Mouse (Mus musculus): ENCODE data around the gene Gm17409. TPM values are rescaled to one million over a fixed set of nuclear protein-coding genes. Genes with fewer than 3 reads are reported as not detected.

Gene Gm17409
- polyA plus RNA-seq, 1 experiment from 2014 or later: not detected

- no peak for DNase-seq (ENCODE audit: extremely low spot score, low spot score)
- peak overlapping the region; percentile 63 for H3K27ac ChIP-seq
- WGBS: 87% methylated on average over 3 of the region's 3 CpGs
- H3K4me3 ChIP-seq: no peak overlapping the region
- peaks cover 2% of the 10 kb centered on the region; the same call in 1 of the 2 replicates for H3K9me3 ChIP-seq
- H3K4me1 ChIP-seq: peaks cover 44% of the 10 kb centered on the region
- no peaks in the 10 kb centered on the region for H3K27me3 ChIP-seq (ENCODE audit: poor library complexity, severe bottlenecking)
- peaks cover 13% of the 10 kb centered on the region for H3K36me3 ChIP-seq (replicated peaks)
Observed at GRCm38 (mm10) chr2:58487279-58487560, 17.3 kb downstream of the Gm17409 start.

GRCm38 (mm10) chr2:58488404-58488803 is 18.5 kb downstream of the Gm17409 start:
- DNase-seq (ENCODE audit: extremely low spot score, low spot score): no peak
- WGBS: 94% methylated on average over 8 of the region's 8 CpGs

GRCm38 (mm10) chr2:58489275-58489674 is 19.4 kb downstream of the Gm17409 start:
- Histone ChIP-seq H3K4me3 (no peak overlapping the region), H3K36me3 (replicated peaks) (peaks cover 12% of the 10 kb centered on the region), H3K9me3 (peaks cover 2% of the 10 kb centered on the region; the same call in 1 of the 2 replicates), H3K27me3 (ENCODE audit: poor library complexity, severe bottlenecking) (no peaks in the 10 kb centered on the region), H3K27ac (no peak overlapping the region), H3K4me1 (peaks cover 58% of the 10 kb centered on the region)
- 89% methylated on average over 9 of the region's 9 CpGs for WGBS
- no peak for DNase-seq (ENCODE audit: extremely low spot score, low spot score)

More at GRCm38 (mm10) chr2:58488404-58488803, 18.5 kb downstream of the Gm17409 start:
- Histone ChIP-seq H3K27ac (no peak overlapping the region), H3K4me1 (peaks cover 54% of the 10 kb centered on the region), H3K9me3 (peaks cover 2% of the 10 kb centered on the region; the same call in 1 of the 2 replicates), H3K27me3 (ENCODE audit: poor library complexity, severe bottlenecking) (no peaks in the 10 kb centered on the region), H3K4me3 (no peak overlapping the region), H3K36me3 (replicated peaks) (peaks cover 13% of the 10 kb centered on the region)

GRCm38 (mm10) chr2:58493685-58494635 is 24.0 kb downstream of the Gm17409 start:
- peak; percentile 30 for DNase-seq (ENCODE audit: extremely low spot score, low spot score)
- peak overlapping the region; percentile 62 for H3K27ac ChIP-seq
- H3K4me1 ChIP-seq: peaks cover 43% of the 10 kb centered on the region
- H3K4me3 ChIP-seq: peak overlapping the region; percentile 21
- H3K9me3 ChIP-seq: peaks cover 2% of the 10 kb centered on the region; the same call in 1 of the 2 replicates
- H3K36me3 ChIP-seq (replicated peaks): peaks cover 14% of the 10 kb centered on the region
- no peaks in the 10 kb centered on the region for H3K27me3 ChIP-seq (ENCODE audit: poor library complexity, severe bottlenecking)
- WGBS: 43% methylated on average over 18 of the region's 18 CpGs

- H3K9me3 ChIP-seq: peaks cover 2% of the 10 kb centered on the region; the same call in 1 of the 2 replicates
- WGBS: 85% methylated on average over 3 of the region's 3 CpGs
Observed at GRCm38 (mm10) chr2:58495271-58495670, 25.4 kb downstream of the Gm17409 start.

GRCm38 (mm10) chr2:58496647-58497410 is 26.9 kb downstream of the Gm17409 start:
- WGBS: 76% methylated on average over 8 of the region's 8 CpGs
- Histone ChIP-seq H3K4me3 (no peak overlapping the region), H3K9me3 (no peaks in the 10 kb centered on the region), H3K4me1 (peaks cover 35% of the 10 kb centered on the region), H3K36me3 (replicated peaks) (peaks cover 5% of the 10 kb centered on the region), H3K27me3 (ENCODE audit: poor library complexity, severe bottlenecking) (no peaks in the 10 kb centered on the region), H3K27ac (no peak overlapping the region)
- DNase-seq (ENCODE audit: extremely low spot score, low spot score): no peak

More at GRCm38 (mm10) chr2:58495271-58495670, 25.4 kb downstream of the Gm17409 start:
- Histone ChIP-seq H3K36me3 (replicated peaks) (peaks cover 5% of the 10 kb centered on the region), H3K4me3 (no peak overlapping the region), H3K27ac (no peak overlapping the region), H3K27me3 (ENCODE audit: poor library complexity, severe bottlenecking) (no peaks in the 10 kb centered on the region), H3K4me1 (peaks cover 35% of the 10 kb centered on the region)
- no peak for DNase-seq (ENCODE audit: extremely low spot score, low spot score)

- 90% methylated on average over 9 of the region's 9 CpGs for WGBS
- Histone ChIP-seq H3K36me3 (replicated peaks) (peaks cover 4% of the 10 kb centered on the region; the same call in 1 of the 2 replicates), H3K4me3 (no peak overlapping the region), H3K4me1 (peaks cover 6% of the 10 kb centered on the region), H3K27ac (no peak overlapping the region), H3K9me3 (no peaks in the 10 kb centered on the region), H3K27me3 (ENCODE audit: poor library complexity, severe bottlenecking) (no peaks in the 10 kb centered on the region)
- DNase-seq (ENCODE audit: extremely low spot score, low spot score): no peak
Observed at GRCm38 (mm10) chr2:58505306-58506090, 35.6 kb downstream of the Gm17409 start.

GRCm38 (mm10) chr2:58510192-58510591 is 40.3 kb downstream of the Gm17409 start:
- no peak overlapping the region for H3K27ac ChIP-seq
- no peak for DNase-seq (ENCODE audit: extremely low spot score, low spot score)
- H3K4me3 ChIP-seq: no peak overlapping the region
- H3K36me3 ChIP-seq (replicated peaks): peaks cover 14% of the 10 kb centered on the region; the same call in 1 of the 2 replicates
- H3K27me3 ChIP-seq (ENCODE audit: poor library complexity, severe bottlenecking): no peaks in the 10 kb centered on the region
- WGBS: 82% methylated on average over 8 of the region's 8 CpGs
- H3K4me1 ChIP-seq: peaks cover 9% of the 10 kb centered on the region
- H3K9me3 ChIP-seq: no peaks in the 10 kb centered on the region

- Histone ChIP-seq H3K36me3 (replicated peaks) (peaks cover 10% of the 10 kb centered on the region; the same call in 1 of the 2 replicates), H3K27ac (no peak overlapping the region), H3K4me1 (peaks cover 26% of the 10 kb centered on the region), H3K4me3 (no peak overlapping the region), H3K27me3 (ENCODE audit: poor library complexity, severe bottlenecking) (no peaks in the 10 kb centered on the region), H3K9me3 (no peaks in the 10 kb centered on the region)
- no peak for DNase-seq (ENCODE audit: extremely low spot score, low spot score)
- 77% methylated on average over 3 of the region's 3 CpGs for WGBS
Observed at GRCm38 (mm10) chr2:58513212-58513611, 43.3 kb downstream of the Gm17409 start.

- peaks cover 10% of the 10 kb centered on the region; the same call in 1 of the 2 replicates for H3K36me3 ChIP-seq (replicated peaks)
- 96% methylated on average over 11 of the region's 11 CpGs for WGBS
- no peaks in the 10 kb centered on the region for H3K27me3 ChIP-seq (ENCODE audit: poor library complexity, severe bottlenecking)
- peaks cover 26% of the 10 kb centered on the region for H3K4me1 ChIP-seq
- H3K9me3 ChIP-seq: no peaks in the 10 kb centered on the region
- DNase-seq (ENCODE audit: extremely low spot score, low spot score): no peak
- no peak overlapping the region for H3K27ac ChIP-seq
- H3K4me3 ChIP-seq: no peak overlapping the region
Observed at GRCm38 (mm10) chr2:58514489-58514888, 44.6 kb downstream of the Gm17409 start.

- Histone ChIP-seq H3K27me3 (ENCODE audit: poor library complexity, severe bottlenecking) (no peaks in the 10 kb centered on the region), H3K36me3 (replicated peaks) (peaks cover 10% of the 10 kb centered on the region; the same call in 1 of the 2 replicates), H3K9me3 (no peaks in the 10 kb centered on the region), H3K4me1 (peaks cover 22% of the 10 kb centered on the region), H3K27ac (no peak overlapping the region), H3K4me3 (no peak overlapping the region)
- 58% methylated on average over 15 of the region's 15 CpGs for WGBS
- DNase-seq (ENCODE audit: extremely low spot score, low spot score): no peak
Observed at GRCm38 (mm10) chr2:58516000-58516399, 46.1 kb downstream of the Gm17409 start.

GRCm38 (mm10) chr2:58516920-58517319 is 47.0 kb downstream of the Gm17409 start:
- Histone ChIP-seq H3K27me3 (ENCODE audit: poor library complexity, severe bottlenecking) (no peaks in the 10 kb centered on the region), H3K9me3 (no peaks in the 10 kb centered on the region), H3K36me3 (replicated peaks) (peaks cover 10% of the 10 kb centered on the region; the same call in 1 of the 2 replicates), H3K27ac (no peak overlapping the region), H3K4me1 (peaks cover 26% of the 10 kb centered on the region), H3K4me3 (no peak overlapping the region)
- WGBS: 81% methylated on average over 6 of the region's 6 CpGs
- no peak for DNase-seq (ENCODE audit: extremely low spot score, low spot score)
